Mouse (Mus musculus): ENCODE data around the gene Slc17a8.

The Slc17a8 gene

GRCm38 (mm10) chr10:89527054-89527453 lies 94.0 kb downstream of the Slc17a8 start:
- DNase-seq (ENCODE audit: low spot score): no peak

GRCm38 (mm10) chr10:89525823-89526222 lies 95.2 kb downstream of the Slc17a8 start:
- DNase-seq (ENCODE audit: low spot score): no peak

Data from c-Kit-positive CD71-positive TER-119-positive erythroid progenitor cells, embryonic 14.5 days (primary cell).